Mouse (Mus musculus): ENCODE measurements around the gene Zpld1. TPM values are rescaled to one million over a fixed set of nuclear protein-coding genes. Genes with fewer than 3 reads are reported as not detected.

The Zpld1 gene
- total RNA-seq, 1 experiment, result not detected

DNA sequence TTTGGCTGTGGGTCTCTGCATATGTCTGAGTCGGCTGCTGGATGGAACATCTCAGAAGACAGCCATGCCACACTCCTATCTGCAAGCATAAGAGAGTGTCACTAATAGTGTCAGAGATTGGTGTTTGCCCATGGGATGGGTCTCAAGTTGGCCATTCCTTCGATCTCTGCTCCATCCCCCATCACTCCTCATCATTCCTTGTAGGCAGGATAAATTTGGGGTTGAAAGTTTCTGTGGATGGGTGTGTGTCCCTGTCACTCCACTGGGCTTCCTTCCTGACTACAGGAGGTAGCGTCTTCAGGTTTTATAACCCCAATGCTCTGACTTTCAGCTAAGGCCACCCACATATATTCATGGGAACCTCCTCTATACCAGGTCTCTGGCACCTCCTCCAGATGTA lies 14.3 kb upstream of the Zpld1 start:
- DNase-seq (ENCODE audit: low read depth, low spot score), result no peak
- TF ChIP-seq CHD2 (IDR thresholded peaks at IDR 0.05; ENCODE audit: low read depth, low read length) (no peak), ZC3H11A (IDR thresholded peaks at IDR 0.05; ENCODE audit: borderline replicate concordance, low read depth, low read length) (no peak), MAFK (IDR thresholded peaks at IDR 0.05; ENCODE audit: insufficient read depth, low read depth, low read length) (no peak), ZNF384 (IDR thresholded peaks at IDR 0.05; ENCODE audit: low read depth, low read length) (no peak), HCFC1 (IDR thresholded peaks at IDR 0.05; ENCODE audit: borderline replicate concordance, insufficient read depth, low read length) (no peak)
- H3K36me3 ChIP-seq (ENCODE audit: control insufficient read depth, insufficient read depth, low read length, poor library complexity, severe bottlenecking), result no peaks in the 10 kb centered on the region
- no peak overlapping the region for H3K27ac ChIP-seq (ENCODE audit: insufficient read depth, low read depth, low read length, poor library complexity, severe bottlenecking)
- no peaks in the 10 kb centered on the region for H3K4me1 ChIP-seq (ENCODE audit: control insufficient read depth in 2 of 2, insufficient read depth in 2 of 2, low read length in 2 of 2, poor library complexity in 1 of 2)
- no peak overlapping the region for H3K9ac ChIP-seq (ENCODE audit: insufficient read depth, low read depth, low read length, poor library complexity, severe bottlenecking)
- no peak overlapping the region for H3K4me3 ChIP-seq (ENCODE audit: insufficient read depth in 1 of 2, low read depth in 1 of 2, low read length in 2 of 2, poor library complexity in 1 of 2, severe bottlenecking in 1 of 2)
- H3K9me3 ChIP-seq (ENCODE audit: control insufficient read depth, insufficient read depth, low read depth, low read length), result no peaks in the 10 kb centered on the region
- in situ Hi-C loops (cut with MboI; ENCODE audit: low sequenced_read_pairs in 2 of 2, unreplicated experiment in 2 of 2), result no loop called here

DNA sequence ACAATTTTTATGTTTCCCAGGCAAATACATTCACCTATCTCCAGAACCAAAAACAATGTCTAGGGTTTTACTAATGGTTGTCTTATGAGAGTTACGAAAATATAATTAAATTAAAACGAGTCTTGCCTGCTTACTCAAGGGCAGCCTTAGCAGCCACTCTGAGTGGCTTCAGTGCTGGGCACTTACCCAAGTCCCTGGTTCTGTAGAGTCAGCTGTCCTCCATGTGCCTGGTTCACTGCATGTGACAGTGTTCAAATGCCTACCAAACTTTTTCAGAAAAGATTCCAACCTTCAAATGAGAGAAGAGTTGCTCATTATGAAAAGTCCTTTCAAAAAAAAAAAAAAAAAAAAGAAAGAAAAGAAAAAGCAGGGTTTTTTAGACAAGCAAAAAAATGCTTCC lies 15.1 kb downstream of the Zpld1 start:
- Histone ChIP-seq H3K9ac (ENCODE audit: insufficient read depth, low read depth, low read length, poor library complexity, severe bottlenecking) (no peak overlapping the region), H3K36me3 (ENCODE audit: control insufficient read depth, insufficient read depth, low read length, poor library complexity, severe bottlenecking) (no peaks in the 10 kb centered on the region), H3K9me3 (ENCODE audit: control insufficient read depth, insufficient read depth, low read depth, low read length) (no peaks in the 10 kb centered on the region), H3K4me1 (ENCODE audit: control insufficient read depth in 2 of 2, insufficient read depth in 2 of 2, low read length in 2 of 2, poor library complexity in 1 of 2) (no peaks in the 10 kb centered on the region), H3K27ac (ENCODE audit: insufficient read depth, low read depth, low read length, poor library complexity, severe bottlenecking) (no peak overlapping the region), H3K4me3 (ENCODE audit: insufficient read depth in 1 of 2, low read depth in 1 of 2, low read length in 2 of 2, poor library complexity in 1 of 2, severe bottlenecking in 1 of 2) (no peak overlapping the region)
- in situ Hi-C loops (cut with MboI; ENCODE audit: low sequenced_read_pairs in 2 of 2, unreplicated experiment in 2 of 2), result no loop called here
- no peak for DNase-seq (ENCODE audit: low read depth, low spot score)
- no peak for TF ChIP-seq CHD2 (IDR thresholded peaks at IDR 0.05; ENCODE audit: low read depth, low read length)
- no peak for TF ChIP-seq ZC3H11A (IDR thresholded peaks at IDR 0.05; ENCODE audit: borderline replicate concordance, low read depth, low read length)
- TF ChIP-seq ZNF384 (IDR thresholded peaks at IDR 0.05; ENCODE audit: low read depth, low read length), result no peak
- TF ChIP-seq HCFC1 (IDR thresholded peaks at IDR 0.05; ENCODE audit: borderline replicate concordance, insufficient read depth, low read length), result no peak

DNA sequence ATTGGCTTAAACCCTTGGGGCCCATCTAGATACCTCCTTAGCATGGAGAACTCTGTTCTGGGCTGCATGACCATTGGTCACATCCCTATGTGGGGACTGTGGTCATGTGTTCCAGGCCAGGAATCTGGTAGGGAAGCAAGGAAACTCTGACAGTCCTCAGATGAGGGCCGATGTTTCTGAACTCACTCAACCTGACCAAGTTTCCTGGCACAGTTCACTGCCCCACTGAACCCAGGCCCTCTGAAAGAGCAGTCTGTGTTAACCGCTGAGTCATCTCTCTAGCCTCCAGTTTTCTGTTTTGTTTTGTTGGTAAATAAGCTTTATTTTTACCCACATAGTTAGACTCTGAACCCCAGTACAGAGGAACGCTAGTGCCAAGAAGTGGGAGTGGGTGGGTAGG lies 20.3 kb downstream of the Zpld1 start:
- Histone ChIP-seq H3K9ac (ENCODE audit: insufficient read depth, low read depth, low read length, poor library complexity, severe bottlenecking) (no peak overlapping the region), H3K4me1 (ENCODE audit: control insufficient read depth in 2 of 2, insufficient read depth in 2 of 2, low read length in 2 of 2, poor library complexity in 1 of 2) (no peaks in the 10 kb centered on the region), H3K36me3 (ENCODE audit: control insufficient read depth, insufficient read depth, low read length, poor library complexity, severe bottlenecking) (no peaks in the 10 kb centered on the region), H3K27ac (ENCODE audit: insufficient read depth, low read depth, low read length, poor library complexity, severe bottlenecking) (no peak overlapping the region), H3K4me3 (ENCODE audit: insufficient read depth in 1 of 2, low read depth in 1 of 2, low read length in 2 of 2, poor library complexity in 1 of 2, severe bottlenecking in 1 of 2) (no peak overlapping the region), H3K9me3 (ENCODE audit: control insufficient read depth, insufficient read depth, low read depth, low read length) (no peaks in the 10 kb centered on the region)
- DNase-seq (ENCODE audit: low read depth, low spot score), result no peak
- TF ChIP-seq CHD2 (IDR thresholded peaks at IDR 0.05; ENCODE audit: low read depth, low read length) (no peak), MAFK (IDR thresholded peaks at IDR 0.05; ENCODE audit: insufficient read depth, low read depth, low read length) (no peak), HCFC1 (IDR thresholded peaks at IDR 0.05; ENCODE audit: borderline replicate concordance, insufficient read depth, low read length) (no peak), ZC3H11A (IDR thresholded peaks at IDR 0.05; ENCODE audit: borderline replicate concordance, low read depth, low read length) (no peak)
- in situ Hi-C loops (cut with MboI; ENCODE audit: low sequenced_read_pairs in 2 of 2, unreplicated experiment in 2 of 2), result no loop called here

DNA sequence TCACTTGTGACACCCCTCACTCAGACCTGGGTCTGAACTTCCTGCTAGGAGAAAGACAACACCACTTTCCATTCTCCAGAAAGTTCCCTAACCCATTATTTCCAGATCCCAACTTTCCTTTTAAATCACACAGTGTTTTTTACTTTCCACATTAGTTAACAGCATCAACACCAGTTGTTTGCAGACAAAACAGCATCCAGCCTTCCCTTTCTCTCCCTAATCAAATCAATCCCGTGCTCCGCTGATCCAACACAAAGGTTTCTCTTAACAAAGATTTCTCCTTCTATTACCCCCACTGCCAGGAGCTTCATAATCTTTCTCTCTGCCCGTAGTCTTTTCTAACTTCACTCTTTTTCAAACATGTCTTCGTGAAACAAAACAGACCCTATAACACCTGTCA lies 32.5 kb downstream of the Zpld1 start:
- no peaks in the 10 kb centered on the region for H3K9me3 ChIP-seq (ENCODE audit: control insufficient read depth, insufficient read depth, low read depth, low read length)
- DNase-seq (ENCODE audit: low read depth, low spot score), result no peak
- TF ChIP-seq MAFK (IDR thresholded peaks at IDR 0.05; ENCODE audit: insufficient read depth, low read depth, low read length), result no peak
- no peak for TF ChIP-seq ZC3H11A (IDR thresholded peaks at IDR 0.05; ENCODE audit: borderline replicate concordance, low read depth, low read length)
- no peak for TF ChIP-seq HCFC1 (IDR thresholded peaks at IDR 0.05; ENCODE audit: borderline replicate concordance, insufficient read depth, low read length)
- TF ChIP-seq ZNF384 (IDR thresholded peaks at IDR 0.05; ENCODE audit: low read depth, low read length), result no peak
- TF ChIP-seq CHD2 (IDR thresholded peaks at IDR 0.05; ENCODE audit: low read depth, low read length), result no peak
- H3K9ac ChIP-seq (ENCODE audit: insufficient read depth, low read depth, low read length, poor library complexity, severe bottlenecking), result no peak overlapping the region
- H3K27ac ChIP-seq (ENCODE audit: insufficient read depth, low read depth, low read length, poor library complexity, severe bottlenecking), result no peak overlapping the region
- no peaks in the 10 kb centered on the region for H3K4me1 ChIP-seq (ENCODE audit: control insufficient read depth in 2 of 2, insufficient read depth in 2 of 2, low read length in 2 of 2, poor library complexity in 1 of 2)
- in situ Hi-C loops (cut with MboI; ENCODE audit: low sequenced_read_pairs in 2 of 2, unreplicated experiment in 2 of 2), result no loop called here
- no peak overlapping the region for H3K4me3 ChIP-seq (ENCODE audit: insufficient read depth in 1 of 2, low read depth in 1 of 2, low read length in 2 of 2, poor library complexity in 1 of 2, severe bottlenecking in 1 of 2)
- H3K36me3 ChIP-seq (ENCODE audit: control insufficient read depth, insufficient read depth, low read length, poor library complexity, severe bottlenecking), result no peaks in the 10 kb centered on the region
